Mouse (Mus musculus): ENCODE data around the gene Flot2. TPM values are rescaled to one million over a fixed set of nuclear protein-coding genes. Genes with fewer than 3 reads are reported as not detected.
A peak's percentile ranks its signal among the peaks of the same experiment; 100 is the strongest.

The Flot2 gene
- polyA plus RNA-seq, 1 experiment from 2014 or later = 56.1 TPM

DNA sequence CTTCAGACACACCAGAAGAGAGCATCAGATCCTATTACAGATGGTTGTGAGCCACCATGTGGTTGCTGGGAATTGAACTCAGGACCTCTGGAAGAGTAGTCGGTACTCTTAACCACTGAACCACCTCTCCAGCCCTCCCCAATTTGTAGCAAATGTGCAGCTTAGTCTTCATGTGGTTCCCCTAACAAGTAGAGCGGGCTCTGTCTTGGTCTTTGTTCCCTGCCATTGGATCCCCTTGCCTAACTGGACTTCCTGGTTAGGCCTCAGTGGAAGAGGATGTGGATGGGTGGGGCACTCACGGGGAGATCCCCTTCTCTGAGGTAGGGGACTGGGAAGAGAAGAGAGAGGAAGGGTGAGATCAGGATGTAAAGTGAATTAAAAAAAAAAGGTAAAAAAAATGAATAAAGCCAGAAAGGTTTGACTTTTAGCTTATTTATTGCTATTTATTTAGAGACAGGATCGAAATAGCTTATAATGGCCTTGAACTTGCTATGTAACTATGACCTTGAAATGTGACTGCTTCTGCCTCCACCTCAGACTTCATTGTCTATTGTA is 49.3 kb downstream of the Flot2 start:
- Histone ChIP-seq H3K27me3 (no peaks in the 10 kb centered on the region), H3K9ac (no peak overlapping the region), H3K36me3 (no peaks in the 10 kb centered on the region), H3K9me3 (no peaks in the 10 kb centered on the region), H3K4me3 (no peak overlapping the region), H3K27ac (no peak overlapping the region), H3K4me1 (no peaks in the 10 kb centered on the region), H3K4me2 (no peak overlapping the region)
- 73% methylated on average over 4 of the region's 4 CpGs for WGBS
- no peak for ATAC-seq (ENCODE audit: insufficient number of reproducible peaks, low FRiP score, low TSS enrichment, low read depth)

DNA sequence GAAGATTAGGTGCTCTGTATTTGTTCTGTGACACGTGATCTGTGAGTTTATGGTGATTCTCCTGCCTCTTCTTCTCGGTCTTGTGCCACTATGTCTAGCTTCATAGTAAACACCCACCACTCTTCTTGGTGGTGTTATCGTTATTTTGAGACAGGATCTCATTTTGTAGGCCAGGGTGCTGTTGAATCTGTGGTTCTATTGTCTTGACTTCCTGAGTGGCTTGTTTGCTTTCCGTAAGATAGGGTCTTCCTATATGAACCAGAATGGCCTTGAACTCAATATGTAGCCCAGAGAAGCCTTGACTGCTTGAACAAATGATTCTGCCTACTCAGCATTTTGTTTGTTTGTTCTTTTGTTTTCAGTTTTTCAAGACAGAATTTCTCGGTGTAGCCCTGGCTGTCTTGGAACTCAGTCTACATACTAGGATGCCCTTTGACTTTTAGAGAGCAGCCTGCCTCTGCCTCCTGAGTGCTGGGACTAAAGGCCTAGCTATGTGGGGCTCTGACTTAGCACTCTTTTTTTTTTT is 50.1 kb downstream of the Flot2 start:
- Histone ChIP-seq H3K27me3 (no peaks in the 10 kb centered on the region), H3K27ac (no peak overlapping the region), H3K4me1 (no peaks in the 10 kb centered on the region), H3K9me3 (no peaks in the 10 kb centered on the region), H3K9ac (no peak overlapping the region), H3K4me2 (no peak overlapping the region), H3K4me3 (no peak overlapping the region), H3K36me3 (no peaks in the 10 kb centered on the region)
- ATAC-seq (ENCODE audit: insufficient number of reproducible peaks, low FRiP score, low TSS enrichment, low read depth) = no peak
- WGBS = 80% methylated on average over 5 of the region's 5 CpGs

DNA sequence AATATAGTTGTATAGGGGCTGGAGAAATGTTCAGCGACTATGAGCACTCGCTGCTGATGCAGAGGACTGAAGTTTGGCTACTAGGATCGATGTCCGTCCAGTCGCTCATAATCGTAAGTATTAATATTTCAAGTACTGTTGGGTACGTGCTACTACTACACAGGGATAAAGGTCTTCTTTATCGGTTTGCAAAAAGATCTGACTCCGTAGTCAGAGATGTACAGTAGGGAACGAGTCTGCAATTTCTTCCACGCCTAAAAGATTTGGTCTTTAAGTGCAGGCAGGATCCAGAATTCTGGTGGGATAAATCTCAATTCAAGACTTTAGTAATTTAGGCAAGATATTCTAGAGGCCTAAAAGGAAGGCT is 56.4 kb downstream of the Flot2 start:
- H3K4me3 ChIP-seq = peak overlapping the region; percentile 74
- peak overlapping the region; percentile 65 for H3K27ac ChIP-seq
- H3K36me3 ChIP-seq = no peaks in the 10 kb centered on the region
- H3K9ac ChIP-seq = peak overlapping the region; percentile 63; the same call in 1 of the 2 replicates
- no peaks in the 10 kb centered on the region for H3K27me3 ChIP-seq
- H3K4me2 ChIP-seq = peak overlapping the region; percentile 59
- no peaks in the 10 kb centered on the region for H3K9me3 ChIP-seq
- peaks cover 7% of the 10 kb centered on the region for H3K4me1 ChIP-seq
- WGBS = 50% methylated on average over 11 of the region's 11 CpGs
- ATAC-seq (ENCODE audit: insufficient number of reproducible peaks, low FRiP score, low TSS enrichment, low read depth) = no peak

DNA sequence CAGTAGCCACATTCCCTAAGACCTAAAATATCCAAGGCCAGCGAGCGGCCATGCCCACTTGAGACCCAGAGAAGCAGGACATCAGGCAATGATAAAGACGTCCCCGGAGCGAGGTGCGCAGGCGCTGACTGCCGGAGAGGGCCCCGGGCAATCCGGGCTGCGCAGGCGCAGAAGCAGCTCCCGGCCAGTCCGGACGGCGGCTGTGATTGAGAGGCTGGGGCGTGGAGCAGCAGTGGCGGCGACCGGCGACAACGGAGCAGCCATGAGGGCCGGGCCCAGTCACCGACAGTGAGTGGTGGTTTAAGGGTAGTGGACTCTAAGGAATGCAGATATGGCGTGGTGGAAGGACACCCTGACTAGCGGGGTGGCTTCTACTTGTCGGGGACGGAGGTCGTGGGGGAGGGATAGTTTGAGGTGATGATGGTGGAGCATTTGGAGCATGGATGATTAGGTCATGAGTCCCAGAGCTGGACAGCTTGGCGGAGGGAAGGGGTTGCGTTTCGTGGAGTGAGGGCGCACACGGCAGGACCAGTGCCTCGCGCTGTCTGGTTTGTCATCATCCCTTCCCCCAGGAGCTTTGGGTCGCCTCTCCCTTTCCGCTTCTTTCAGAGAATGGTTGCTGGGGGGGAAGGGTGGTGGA is 56.9 kb downstream of the Flot2 start, which contains the start of gene Fam222b:
Gene Fam222b (plus strand): TSS at position 157 of the 640 bp plus-strand sequence.
- WGBS = under 1% methylated on average over 38 of the region's 38 CpGs

DNA sequence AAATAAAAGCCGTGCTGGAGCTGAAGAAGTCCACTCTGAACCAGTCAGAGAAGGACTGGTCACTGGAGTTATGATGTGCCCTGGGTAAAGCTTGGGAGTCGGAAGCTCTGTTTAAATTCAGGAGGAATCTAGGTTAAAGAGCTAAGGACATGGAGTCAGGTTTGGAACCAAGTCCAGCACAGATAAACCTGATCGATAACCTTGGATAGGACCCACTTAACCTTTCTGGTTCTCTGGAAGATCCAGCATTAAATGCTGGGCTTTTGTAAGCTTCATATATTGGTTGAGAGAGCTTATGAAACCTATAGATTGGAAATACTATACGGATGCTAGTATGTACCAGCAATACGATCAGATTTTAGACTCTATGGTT is 57.4 kb downstream of the Flot2 start:
- WGBS = 22% methylated on average over 5 of the region's 5 CpGs

More for the DNA sequence above, 56.9 kb downstream of the Flot2 start, which contains the start of gene Fam222b:
- peak within 1 kb of the TSS; percentile 74 for H3K4me3 ChIP-seq
- H3K27me3 ChIP-seq = no peaks in the 10 kb centered on the region
- H3K9ac ChIP-seq = peak within 1 kb of the TSS; percentile 63
- ATAC-seq (ENCODE audit: insufficient number of reproducible peaks, low FRiP score, low TSS enrichment, low read depth) = peak; percentile 88
- peak within 1 kb of the TSS; percentile 59 for H3K4me2 ChIP-seq
- H3K27ac ChIP-seq = peak within 1 kb of the TSS; percentile 65
- H3K36me3 ChIP-seq = no peaks in the 10 kb centered on the region; the same call in 1 of the 2 replicates
- no peaks in the 10 kb centered on the region for H3K9me3 ChIP-seq
- H3K4me1 ChIP-seq = peaks cover 7% of the 10 kb centered on the region

DNA sequence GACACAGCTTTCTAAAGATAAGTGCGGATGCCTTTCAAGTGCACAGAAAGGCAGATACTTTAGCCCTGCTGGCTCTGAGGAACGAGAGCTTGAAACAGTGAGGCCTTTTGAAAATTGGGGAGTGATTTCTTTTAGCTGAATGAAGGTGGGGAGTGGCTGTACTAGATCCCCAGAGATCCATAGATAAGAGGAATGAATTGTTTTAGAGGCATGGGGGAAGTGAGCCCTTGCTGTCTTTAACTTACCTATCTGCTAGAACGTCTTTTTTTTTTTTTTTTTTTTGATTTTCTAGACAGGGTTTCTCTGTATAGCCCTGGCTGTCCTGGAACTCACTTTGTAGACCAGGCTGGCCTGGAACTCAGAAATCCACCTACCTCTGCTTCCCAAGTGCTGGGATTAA is 59.3 kb downstream of the Flot2 start:
- Histone ChIP-seq H3K4me3 (no peak overlapping the region), H3K27ac (no peak overlapping the region), H3K4me1 (peaks cover 7% of the 10 kb centered on the region), H3K9ac (no peak overlapping the region), H3K4me2 (no peak overlapping the region), H3K27me3 (no peaks in the 10 kb centered on the region), H3K36me3 (no peaks in the 10 kb centered on the region; the same call in none of the 2 replicates), H3K9me3 (no peaks in the 10 kb centered on the region)
- ATAC-seq (ENCODE audit: insufficient number of reproducible peaks, low FRiP score, low TSS enrichment, low read depth) = no peak
- WGBS = 61% methylated on average over 3 of the region's 3 CpGs

More for the DNA sequence above, 57.4 kb downstream of the Flot2 start:
- Histone ChIP-seq H3K27ac (peak overlapping the region; percentile 65; the same call in 1 of the 2 replicates), H3K4me3 (peak overlapping the region; percentile 74), H3K9me3 (no peaks in the 10 kb centered on the region), H3K27me3 (no peaks in the 10 kb centered on the region), H3K9ac (peak overlapping the region; percentile 63), H3K4me2 (peak overlapping the region; percentile 59), H3K36me3 (no peaks in the 10 kb centered on the region; the same call in 1 of the 2 replicates), H3K4me1 (peaks cover 7% of the 10 kb centered on the region)
- no peak for ATAC-seq (ENCODE audit: insufficient number of reproducible peaks, low FRiP score, low TSS enrichment, low read depth)

DNA sequence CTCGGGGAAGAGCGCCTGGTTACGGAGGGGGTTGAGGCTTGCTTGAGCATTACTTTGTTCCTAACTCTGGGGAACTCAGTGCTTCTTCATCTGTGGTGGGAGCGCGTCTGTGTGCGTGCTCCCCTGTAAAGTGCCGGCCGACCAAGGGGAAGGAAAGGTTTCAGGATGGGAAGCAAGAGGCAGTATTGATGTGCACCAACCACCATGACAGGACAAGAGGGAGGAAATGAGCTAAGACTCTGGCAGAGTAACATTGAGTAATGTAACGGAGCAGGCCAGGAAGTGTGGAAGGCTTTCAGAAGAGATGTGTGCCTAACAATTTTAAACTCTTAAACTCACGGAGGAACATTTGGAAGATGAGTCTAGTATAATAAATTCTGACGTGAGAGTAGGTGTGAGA is 63.0 kb downstream of the Flot2 start:
- no peak for ATAC-seq (ENCODE audit: insufficient number of reproducible peaks, low FRiP score, low TSS enrichment, low read depth)
- 88% methylated on average over 11 of the region's 11 CpGs for WGBS
- Histone ChIP-seq H3K4me3 (no peak overlapping the region), H3K9ac (no peak overlapping the region), H3K27ac (no peak overlapping the region), H3K27me3 (no peaks in the 10 kb centered on the region), H3K36me3 (no peaks in the 10 kb centered on the region; the same call in none of the 2 replicates), H3K9me3 (no peaks in the 10 kb centered on the region), H3K4me2 (no peak overlapping the region), H3K4me1 (peaks cover 3% of the 10 kb centered on the region)

DNA sequence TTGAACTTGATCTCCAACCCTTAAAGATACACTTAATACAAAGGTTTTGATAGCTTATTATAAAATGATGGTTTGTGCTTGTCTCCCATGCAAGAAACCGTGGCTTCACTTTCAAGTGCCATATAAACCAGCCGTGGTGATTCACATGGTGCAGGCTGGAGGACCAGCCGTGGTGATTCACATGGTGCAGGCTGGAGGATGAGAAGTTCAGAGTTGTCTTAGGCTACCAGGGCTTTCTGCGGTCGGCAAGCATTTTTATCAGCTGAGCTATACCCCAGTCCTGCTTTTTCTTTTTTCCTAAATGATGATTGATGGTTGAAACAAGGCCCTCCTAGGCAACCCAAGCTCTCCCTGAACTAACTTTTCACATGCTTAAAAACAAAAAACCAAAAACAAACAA is 64.4 kb downstream of the Flot2 start:
- Histone ChIP-seq H3K27me3 (no peaks in the 10 kb centered on the region), H3K9me3 (no peaks in the 10 kb centered on the region), H3K27ac (no peak overlapping the region), H3K36me3 (peaks cover 11% of the 10 kb centered on the region), H3K4me2 (no peak overlapping the region), H3K4me3 (no peak overlapping the region), H3K9ac (no peak overlapping the region), H3K4me1 (no peaks in the 10 kb centered on the region)
- no peak for ATAC-seq (ENCODE audit: insufficient number of reproducible peaks, low FRiP score, low TSS enrichment, low read depth)
- 89% methylated on average over 5 of the region's 5 CpGs for WGBS

DNA sequence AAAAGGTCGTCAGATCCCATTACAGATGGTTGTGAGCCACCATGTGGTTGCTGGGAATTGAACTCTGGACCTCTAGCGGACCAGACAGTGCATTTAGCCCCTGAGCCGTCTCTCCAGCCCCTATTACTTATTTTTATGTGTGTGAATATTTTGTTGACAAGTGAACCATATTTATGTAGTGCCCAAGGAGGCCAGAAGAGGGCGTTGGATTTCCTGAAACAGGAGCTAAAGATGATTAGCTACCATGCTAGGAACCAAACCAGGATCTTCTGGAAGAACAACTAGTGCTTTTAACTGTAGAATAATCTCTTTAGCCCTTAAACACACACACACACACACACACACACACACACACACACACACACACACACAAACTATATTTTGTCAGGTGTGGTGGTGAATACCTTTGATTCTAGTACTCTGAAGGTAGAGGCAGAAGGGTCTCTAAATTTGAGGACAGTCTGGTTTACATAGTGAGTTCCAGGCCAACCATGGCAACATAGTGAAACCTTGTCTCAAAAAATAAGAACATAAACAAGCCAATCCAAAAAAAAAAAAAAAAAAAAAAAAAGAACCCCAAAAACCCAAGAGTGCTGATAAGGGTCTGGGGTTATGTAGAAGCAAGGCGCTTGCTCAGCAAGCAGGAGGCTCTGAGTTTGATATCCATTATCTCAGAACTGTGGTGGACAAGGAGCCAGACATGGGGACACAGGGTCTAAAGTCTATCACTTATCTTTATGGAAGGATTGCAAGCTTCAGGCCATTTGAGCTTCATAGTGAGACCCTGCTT is 65.4 kb downstream of the Flot2 start:
- no peak for ATAC-seq (ENCODE audit: insufficient number of reproducible peaks, low FRiP score, low TSS enrichment, low read depth)
- no peak overlapping the region for H3K9ac ChIP-seq
- no peak overlapping the region for H3K4me3 ChIP-seq
- WGBS = 67% methylated on average over 5 of the region's 5 CpGs
- H3K9me3 ChIP-seq = no peaks in the 10 kb centered on the region
- no peaks in the 10 kb centered on the region for H3K27me3 ChIP-seq
- H3K4me2 ChIP-seq = no peak overlapping the region
- no peaks in the 10 kb centered on the region for H3K4me1 ChIP-seq
- no peak overlapping the region for H3K27ac ChIP-seq
- H3K36me3 ChIP-seq = peaks cover 15% of the 10 kb centered on the region

DNA sequence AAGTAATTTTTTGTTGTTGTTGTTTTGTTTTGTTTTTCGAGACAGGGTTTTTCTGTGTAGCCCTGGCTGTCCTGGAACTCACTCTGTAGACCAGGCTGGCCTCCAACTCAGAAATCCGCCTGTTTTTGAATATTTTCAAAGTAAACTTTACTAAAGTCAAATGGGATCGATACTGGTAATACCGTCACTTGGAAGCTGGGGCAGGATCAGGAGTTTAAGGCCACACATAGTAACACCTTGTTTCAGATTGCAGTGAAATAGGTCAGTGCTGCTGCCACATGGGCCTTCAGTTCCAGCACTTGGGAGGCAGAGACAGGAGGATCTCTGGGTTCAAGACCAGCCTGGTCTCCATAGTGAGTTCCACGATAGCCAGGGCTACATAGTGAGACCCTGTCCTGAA is 66.8 kb downstream of the Flot2 start:
- Histone ChIP-seq H3K4me1 (no peaks in the 10 kb centered on the region), H3K9me3 (no peaks in the 10 kb centered on the region), H3K27ac (no peak overlapping the region), H3K27me3 (no peaks in the 10 kb centered on the region), H3K4me2 (no peak overlapping the region), H3K36me3 (peaks cover 15% of the 10 kb centered on the region), H3K4me3 (no peak overlapping the region), H3K9ac (no peak overlapping the region)
- 88% methylated on average over 5 of the region's 5 CpGs for WGBS
- ATAC-seq (ENCODE audit: insufficient number of reproducible peaks, low FRiP score, low TSS enrichment, low read depth) = no peak

Measured in limb, embryonic 15.5 days (tissue).